Mouse (Mus musculus) liver, embryonic 11.5 days (tissue): ENCODE data around the gene Dyrk3. TPM values are rescaled to one million over a fixed set of nuclear protein-coding genes. Genes with fewer than 3 reads are reported as not detected.

Experiments
- polyA plus RNA-seq: library from polyadenylated mRNA; unstranded; fragments of >200 nt; fragmentation: Nextera tagmentation; extraction: Ambion mirVana; gene quantifications from 2 replicates; pipeline ENCODE4 v1.2.1, GENCODE M21; 2014

The Dyrk3 gene
- polyA plus RNA-seq, 1 experiment from 2014 or later, result 11.7 TPM

Other genes with a start within 250 kb of the Dyrk3 start
- gene Il20, start 226.9 kb downstream of the Dyrk3 start, polyA plus RNA-seq, result not detected in 2 replicates
- gene Il19, start 198.2 kb downstream of the Dyrk3 start, polyA plus RNA-seq, result not detected in 2 replicates
- gene Il10, start 118.5 kb downstream of the Dyrk3 start, polyA plus RNA-seq, result not detected in 2 replicates
- 26.9 and 30.1 TPM in 2 replicates for gene Mapkapk2, start 40.5 kb downstream of the Dyrk3 start, polyA plus RNA-seq
- 61.4 and 62.5 TPM in 2 replicates for gene Eif2d, start 14.8 kb upstream of the Dyrk3 start, polyA plus RNA-seq
- 3.7 and 4.1 TPM in 2 replicates for gene Rassf5, start 106.9 kb upstream of the Dyrk3 start, polyA plus RNA-seq
- gene Ikbke, start 141.3 kb upstream of the Dyrk3 start, polyA plus RNA-seq, result 3.9 and 4.7 TPM in 2 replicates